Mouse (Mus musculus) lung, postnatal 10 days (tissue): ENCODE results near the gene Itm2c.

Source experiments
- DNase-seq: peaks from one replicate; pipeline ENCODE4 v3.0.0; 2021

Gene Itm2c

DNA sequence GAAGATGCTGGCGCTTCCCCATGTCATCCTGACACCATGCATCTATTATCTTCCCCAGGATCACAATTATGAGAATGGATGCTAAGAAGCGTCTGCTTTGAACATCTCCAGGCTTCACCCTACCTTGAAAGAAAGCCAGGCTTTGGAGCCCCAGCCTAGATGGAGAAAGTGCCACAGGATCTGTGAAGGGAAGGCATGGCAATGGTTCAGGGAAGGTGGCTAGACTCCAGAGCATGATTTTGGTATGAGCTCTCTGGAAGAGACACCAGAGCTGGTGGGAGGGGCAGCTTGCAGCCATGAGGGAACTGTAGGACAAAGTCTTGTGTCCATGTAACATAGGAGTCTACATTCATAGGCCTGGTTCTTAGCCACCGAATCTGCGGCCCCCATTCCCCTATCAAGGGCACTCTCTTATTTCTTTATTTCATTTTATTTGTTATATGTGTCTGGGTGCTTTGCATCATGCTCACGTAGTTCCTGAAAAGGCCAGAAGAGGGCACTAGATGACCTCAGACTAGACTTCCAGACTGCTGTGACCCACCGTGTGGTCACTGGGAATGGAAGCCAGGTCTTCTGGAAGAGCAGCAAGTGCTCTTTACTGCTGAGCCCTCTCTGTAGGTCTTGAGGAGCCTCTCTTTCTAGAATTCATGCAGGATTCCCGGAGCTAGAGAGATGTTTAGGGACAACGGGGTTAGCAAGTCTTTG, 41.2 kb downstream of the Itm2c start:
- DNase-seq: peak; percentile 71

DNA sequence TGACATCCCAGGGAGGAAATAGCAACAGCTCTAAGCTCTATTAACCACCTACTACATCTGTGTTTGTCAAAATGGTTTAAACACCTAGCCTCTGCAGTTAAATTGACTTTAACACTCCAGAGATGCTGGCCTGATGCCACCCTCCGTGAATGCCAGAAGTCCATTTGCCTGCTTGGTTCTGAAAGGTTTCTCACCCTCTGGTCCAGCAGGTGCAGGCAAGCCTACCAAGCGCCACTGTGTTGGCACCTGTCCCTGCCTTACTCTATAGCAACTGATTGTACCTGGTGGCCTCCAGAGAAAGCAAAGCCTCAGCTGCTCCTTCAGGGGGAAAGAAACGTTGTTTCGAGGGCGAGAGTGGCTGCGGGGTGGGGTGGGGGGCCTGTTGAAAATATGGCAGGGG, 42.2 kb downstream of the Itm2c start:
- DNase-seq: no peak

DNA sequence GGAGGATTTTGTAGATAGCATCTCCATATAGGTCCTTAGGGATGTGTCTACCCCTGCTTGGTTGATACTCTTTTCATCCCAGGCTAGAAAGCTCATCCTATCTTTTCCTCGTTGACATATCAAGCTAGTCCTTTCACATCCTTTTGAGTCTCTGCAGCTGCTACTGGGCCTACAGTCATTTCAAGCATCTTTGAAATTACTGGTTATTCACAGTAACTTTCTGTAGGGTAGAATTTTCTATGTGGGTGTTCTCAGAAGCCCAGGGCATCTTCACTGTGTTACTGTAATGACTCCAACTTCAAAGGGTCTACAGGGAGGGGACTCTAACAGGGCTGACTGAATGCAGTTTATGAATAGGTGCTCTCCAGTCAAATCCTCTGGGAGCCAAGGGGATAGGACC, 43.2 kb downstream of the Itm2c start:
- DNase-seq: no peak

DNA sequence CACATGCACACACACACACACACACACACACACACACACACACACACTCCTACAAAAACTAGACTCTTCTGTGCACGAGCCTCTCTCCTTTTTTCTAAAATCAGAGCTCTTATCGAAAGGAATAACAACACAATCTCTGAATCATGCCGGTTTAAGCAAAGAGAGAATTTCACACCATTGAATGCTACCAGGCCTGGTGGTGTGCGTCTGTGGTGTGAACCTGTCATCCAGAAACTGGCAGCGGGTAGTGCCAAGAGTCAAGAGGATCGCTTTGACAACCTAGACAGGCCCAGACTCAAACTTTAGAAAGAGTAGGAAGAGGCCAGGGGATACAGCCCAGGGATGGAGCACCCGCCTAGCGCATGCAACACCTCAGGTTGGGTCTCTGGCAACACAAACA, 48.2 kb downstream of the Itm2c start:
- no peak for DNase-seq

DNA sequence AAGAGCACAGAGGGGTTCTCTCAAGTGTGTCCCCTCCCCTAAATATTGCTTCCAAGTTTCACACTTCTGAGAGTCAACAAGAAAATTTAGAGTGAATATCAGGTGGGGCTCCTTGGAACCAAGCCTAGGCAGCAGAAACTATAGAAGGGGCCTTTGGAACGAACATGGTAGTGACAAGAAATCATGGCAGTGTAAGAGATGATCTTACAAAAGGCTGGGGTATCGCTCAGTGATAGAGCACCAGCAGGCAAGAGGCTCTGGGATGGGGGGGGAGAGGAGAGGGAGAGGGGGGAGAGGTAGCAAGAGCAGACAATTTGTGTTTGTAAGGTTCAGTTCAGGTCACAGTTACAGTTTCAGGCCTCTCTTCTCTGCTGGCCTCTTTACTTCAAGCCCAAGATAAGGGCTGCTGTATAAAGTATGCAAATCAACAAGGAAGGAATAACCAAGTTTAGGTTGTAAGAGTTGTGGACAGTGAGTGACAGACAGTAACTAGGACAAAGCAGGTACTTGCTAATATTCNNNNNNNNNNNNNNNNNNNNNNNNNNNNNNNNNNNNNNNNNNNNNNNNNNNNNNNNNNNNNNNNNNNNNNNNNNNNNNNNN, 55.1 kb downstream of the Itm2c start:
- no peak for DNase-seq

DNA sequence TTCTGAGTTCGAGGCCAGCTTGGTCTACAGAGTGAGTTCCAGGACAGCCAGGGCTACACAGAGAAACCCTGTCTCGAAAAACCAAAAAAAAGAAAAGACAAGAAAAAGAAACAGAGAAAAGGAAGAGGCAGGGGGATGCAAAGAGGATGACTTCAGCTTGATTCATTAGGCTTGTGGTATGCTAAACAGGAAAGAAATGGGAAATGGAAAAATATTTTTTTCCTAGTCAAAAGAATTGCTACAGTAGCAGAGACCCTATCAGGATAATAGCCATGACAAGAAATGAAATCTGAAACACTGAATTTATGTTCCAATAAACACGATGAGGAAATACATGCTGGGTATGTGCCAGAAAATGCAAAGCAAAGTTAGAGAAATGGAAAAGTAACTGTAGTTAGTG, 61.1 kb downstream of the Itm2c start:
- DNase-seq: no peak

DNA sequence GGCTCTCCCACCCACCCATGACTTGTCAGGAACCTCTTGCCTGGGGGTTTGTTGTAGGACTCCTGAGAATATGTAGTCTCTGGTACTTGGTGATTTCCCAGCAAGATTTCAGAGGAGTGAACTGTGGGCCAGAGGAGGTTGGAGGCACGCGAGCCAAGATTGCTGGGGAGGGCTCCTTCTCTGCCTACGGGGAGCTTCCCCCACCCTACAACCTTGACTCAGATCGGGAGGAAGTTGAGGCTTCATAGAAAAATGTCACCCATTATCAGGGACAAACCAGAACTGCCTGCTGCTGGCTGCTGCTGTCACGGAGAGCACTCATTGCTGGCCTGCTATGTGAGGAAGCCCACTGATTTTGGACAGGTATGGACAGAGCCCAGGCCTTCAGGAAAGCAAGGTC, 63.2 kb downstream of the Itm2c start:
- DNase-seq: no peak

DNA sequence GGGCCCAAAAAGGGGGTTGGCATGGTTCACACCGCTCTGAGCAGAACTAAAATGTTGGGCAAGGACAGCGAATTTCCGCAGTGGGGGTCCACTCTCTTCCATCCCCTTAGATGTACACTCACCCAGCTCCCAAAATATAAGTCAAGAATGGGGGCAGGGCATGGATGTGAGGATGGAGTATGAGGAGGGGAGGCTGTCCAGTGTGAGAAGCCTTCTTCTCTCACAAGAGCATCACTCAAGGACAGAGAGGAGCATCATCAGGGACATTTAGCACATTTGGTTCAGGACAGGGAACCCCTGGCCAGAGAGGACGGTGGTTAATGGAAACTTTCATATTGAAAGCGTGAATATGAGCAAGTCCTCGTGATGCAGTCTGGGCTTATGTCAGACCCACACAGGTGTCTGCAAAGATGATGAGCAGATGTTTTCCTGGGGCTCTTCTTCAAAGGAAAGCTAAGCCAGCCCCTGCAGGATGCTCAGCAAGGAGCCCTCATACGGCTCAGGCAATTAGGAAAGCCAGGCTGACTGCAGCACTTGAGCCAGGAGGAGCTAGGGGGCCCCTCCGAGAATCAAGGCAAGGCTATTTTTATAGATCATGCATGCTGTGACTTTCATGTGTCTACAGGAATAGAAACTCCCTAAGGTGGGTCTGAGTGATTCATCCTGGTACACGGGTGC, 64.0 kb downstream of the Itm2c start:
- no peak for DNase-seq
